Mouse (Mus musculus): ENCODE data around the gene Ms4a4c. TPM values are rescaled to one million over a fixed set of nuclear protein-coding genes. Genes with fewer than 3 reads are reported as not detected.
"Not testable (repeated sequence)": the region's sequence is repeated elsewhere in the genome, so short reads cannot be mapped to it uniquely, and the experiment has no call there.

The Ms4a4c gene
- polyA plus RNA-seq, 1 experiment from 2014 or later, result 1.1 TPM

DNA sequence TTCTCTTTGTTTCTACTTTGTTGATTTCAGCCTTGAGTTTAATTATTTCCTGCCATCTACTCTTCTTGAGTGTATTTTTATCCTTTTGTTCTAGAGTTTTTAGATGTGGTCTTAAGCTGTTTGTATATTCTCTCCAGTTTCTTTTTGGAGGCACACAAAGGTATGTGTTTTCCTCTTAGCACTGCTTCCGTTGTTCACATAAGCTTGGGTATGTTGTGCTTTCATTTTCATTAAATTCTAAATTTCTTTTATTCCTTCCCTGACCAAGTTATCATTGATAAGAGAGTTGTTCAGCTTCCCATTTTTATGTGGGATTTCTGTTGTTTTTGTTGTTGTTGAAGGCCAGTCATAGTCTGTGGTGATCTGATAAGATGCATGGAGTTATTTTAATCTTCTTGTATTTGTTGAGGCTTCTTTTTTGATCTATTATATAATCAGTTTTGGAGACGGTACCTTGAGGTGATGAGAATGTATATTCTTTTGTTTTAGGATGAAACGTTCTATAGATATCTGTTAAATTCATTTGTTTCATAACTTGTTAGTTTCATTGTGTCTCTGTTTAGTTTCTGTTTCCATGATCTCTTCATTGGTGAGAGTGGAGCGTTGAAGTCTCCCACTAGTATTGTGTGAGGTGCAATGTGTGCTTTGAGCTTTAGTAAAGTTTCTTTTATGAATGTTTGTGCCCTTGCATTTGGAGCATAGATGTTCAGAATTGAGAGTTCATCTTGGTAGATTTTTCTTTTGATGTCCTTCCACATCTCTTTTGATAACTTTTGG, 30.7 kb downstream of the Ms4a4c start:
- WGBS, result 82% methylated on average over 4 of the region's 4 CpGs
- Histone ChIP-seq H3K9ac (ENCODE audit: low read length) (no peak overlapping the region), H3K9me3 (replicated peaks; ENCODE audit: control insufficient read depth, low read length) (no peaks in the 10 kb centered on the region), H3K27ac (ENCODE audit: low read length) (no peak overlapping the region), H3K4me1 (ENCODE audit: control insufficient read depth, insufficient read depth, low read length) (no peaks in the 10 kb centered on the region), H3K27me3 (ENCODE audit: control insufficient read depth, insufficient read depth, low read length) (no peaks in the 10 kb centered on the region), H3K4me2 (ENCODE audit: low read depth, low read length) (no peak overlapping the region), H3K36me3 (ENCODE audit: control insufficient read depth, insufficient read depth) (no peaks in the 10 kb centered on the region), H3K4me3 (ENCODE audit: low read length) (no peak overlapping the region)
- ATAC-seq (replicated peaks; ENCODE audit: extremely low read depth, insufficient read depth, low FRiP score), result no peak

- Histone ChIP-seq H3K27me3 (ENCODE audit: control insufficient read depth, insufficient read depth, low read length) (no peaks in the 10 kb centered on the region), H3K36me3 (ENCODE audit: control insufficient read depth, insufficient read depth) (no peaks in the 10 kb centered on the region), H3K9ac (ENCODE audit: low read length) (no peak within 1 kb of the TSS), H3K9me3 (replicated peaks; ENCODE audit: control insufficient read depth, low read length) (no peaks in the 10 kb centered on the region), H3K4me3 (ENCODE audit: low read length) (no peak within 1 kb of the TSS), H3K4me2 (ENCODE audit: low read depth, low read length) (no peak within 1 kb of the TSS), H3K4me1 (ENCODE audit: control insufficient read depth, insufficient read depth, low read length) (no peaks in the 10 kb centered on the region), H3K27ac (ENCODE audit: low read length) (no peak within 1 kb of the TSS)
- no peak for ATAC-seq (replicated peaks; ENCODE audit: extremely low read depth, insufficient read depth, low FRiP score)
These were observed 38.8 kb downstream of the Ms4a4c start, which contains the start of gene Ms4a4b for GRCm38 (mm10) chr19:11443338-11443737. Gene Ms4a4b (plus strand): TSS chr19:11443553.

GRCm38 (mm10) chr19:11443964-11444363, 39.4 kb downstream of the Ms4a4c start:
- H3K4me3 ChIP-seq (ENCODE audit: low read length), result no peak overlapping the region
- no peak overlapping the region for H3K9ac ChIP-seq (ENCODE audit: low read length)
- H3K4me2 ChIP-seq (ENCODE audit: low read depth, low read length), result no peak overlapping the region
- H3K4me1 ChIP-seq (ENCODE audit: control insufficient read depth, insufficient read depth, low read length), result no peaks in the 10 kb centered on the region
- 72% methylated on average over 5 of the region's 5 CpGs for WGBS
- H3K36me3 ChIP-seq (ENCODE audit: control insufficient read depth, insufficient read depth), result no peaks in the 10 kb centered on the region
- H3K27ac ChIP-seq (ENCODE audit: low read length), result no peak overlapping the region
- H3K9me3 ChIP-seq (replicated peaks; ENCODE audit: control insufficient read depth, low read length), result no peaks in the 10 kb centered on the region
- ATAC-seq (replicated peaks; ENCODE audit: extremely low read depth, insufficient read depth, low FRiP score), result no peak
- H3K27me3 ChIP-seq (ENCODE audit: control insufficient read depth, insufficient read depth, low read length), result no peaks in the 10 kb centered on the region

- H3K9ac ChIP-seq (ENCODE audit: low read length), result no peak overlapping the region
- H3K4me2 ChIP-seq (ENCODE audit: low read depth, low read length), result no peak overlapping the region
- no peak for ATAC-seq (replicated peaks; ENCODE audit: extremely low read depth, insufficient read depth, low FRiP score)
- no peaks in the 10 kb centered on the region for H3K9me3 ChIP-seq (replicated peaks; ENCODE audit: control insufficient read depth, low read length)
- H3K4me1 ChIP-seq (ENCODE audit: control insufficient read depth, insufficient read depth, low read length), result no peaks in the 10 kb centered on the region
- no peaks in the 10 kb centered on the region for H3K36me3 ChIP-seq (ENCODE audit: control insufficient read depth, insufficient read depth)
- H3K27me3 ChIP-seq (ENCODE audit: control insufficient read depth, insufficient read depth, low read length), result no peaks in the 10 kb centered on the region
- H3K27ac ChIP-seq (ENCODE audit: low read length), result no peak overlapping the region
- H3K4me3 ChIP-seq (ENCODE audit: low read length), result no peak overlapping the region
- WGBS, result 75% methylated on average over 2 of the region's 2 CpGs
These were observed 42.7 kb downstream of the Ms4a4c start for GRCm38 (mm10) chr19:11447238-11447637.

- not testable (repeated sequence) for H3K27ac ChIP-seq (ENCODE audit: low read length)
These were observed 54.5 kb downstream of the Ms4a4c start for GRCm38 (mm10) chr19:11459041-11459440.

GRCm38 (mm10) chr19:11464795-11465194, 60.2 kb downstream of the Ms4a4c start:
- not testable (repeated sequence) for H3K9ac ChIP-seq (ENCODE audit: low read length); H3K27ac ChIP-seq (ENCODE audit: low read length); H3K4me1 ChIP-seq (ENCODE audit: control insufficient read depth, insufficient read depth, low read length); H3K27me3 ChIP-seq (ENCODE audit: control insufficient read depth, insufficient read depth, low read length); H3K9me3 ChIP-seq (replicated peaks; ENCODE audit: control insufficient read depth, low read length); H3K36me3 ChIP-seq (ENCODE audit: control insufficient read depth, insufficient read depth); ATAC-seq (replicated peaks; ENCODE audit: extremely low read depth, insufficient read depth, low FRiP score); H3K4me2 ChIP-seq (ENCODE audit: low read depth, low read length); H3K4me3 ChIP-seq (ENCODE audit: low read length)
- WGBS, result 28% methylated on average over 1 of the region's 1 CpGs

More at GRCm38 (mm10) chr19:11459041-11459440, 54.5 kb downstream of the Ms4a4c start:
- H3K36me3 ChIP-seq (ENCODE audit: control insufficient read depth, insufficient read depth); H3K9me3 ChIP-seq (replicated peaks; ENCODE audit: control insufficient read depth, low read length); H3K9ac ChIP-seq (ENCODE audit: low read length); ATAC-seq (replicated peaks; ENCODE audit: extremely low read depth, insufficient read depth, low FRiP score); H3K4me1 ChIP-seq (ENCODE audit: control insufficient read depth, insufficient read depth, low read length); H3K27me3 ChIP-seq (ENCODE audit: control insufficient read depth, insufficient read depth, low read length); H3K4me2 ChIP-seq (ENCODE audit: low read depth, low read length); H3K4me3 ChIP-seq (ENCODE audit: low read length): not testable (repeated sequence)
- WGBS, result 78% methylated on average over 2 of the region's 4 CpGs

DNA sequence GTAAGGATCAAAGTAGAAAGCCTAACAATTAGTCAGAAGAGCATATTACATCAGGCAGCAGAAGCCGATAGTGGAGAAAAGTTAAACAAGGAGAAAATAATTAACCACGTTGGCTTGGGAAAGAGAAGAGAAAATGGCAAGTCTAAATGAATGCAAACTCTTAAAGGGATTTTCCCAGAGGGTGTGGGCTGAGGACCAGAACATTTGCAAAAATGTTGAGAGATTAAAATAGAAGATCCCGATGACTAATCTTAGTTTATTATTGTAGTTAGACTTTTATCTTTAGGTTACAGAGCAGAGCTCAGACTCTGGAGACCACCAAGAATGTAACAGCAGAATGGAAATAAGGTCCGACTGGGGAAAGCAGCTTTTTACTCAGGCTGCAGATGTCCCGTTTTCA, 61.9 kb downstream of the Ms4a4c start:
- Histone ChIP-seq H3K4me2 (ENCODE audit: low read depth, low read length) (no peak overlapping the region), H3K27me3 (ENCODE audit: control insufficient read depth, insufficient read depth, low read length) (no peaks in the 10 kb centered on the region), H3K4me1 (ENCODE audit: control insufficient read depth, insufficient read depth, low read length) (no peaks in the 10 kb centered on the region), H3K36me3 (ENCODE audit: control insufficient read depth, insufficient read depth) (no peaks in the 10 kb centered on the region), H3K9ac (ENCODE audit: low read length) (no peak overlapping the region), H3K9me3 (replicated peaks; ENCODE audit: control insufficient read depth, low read length) (no peaks in the 10 kb centered on the region), H3K27ac (ENCODE audit: low read length) (no peak overlapping the region), H3K4me3 (ENCODE audit: low read length) (no peak overlapping the region)
- WGBS, result 56% methylated on average over 5 of the region's 5 CpGs
- no peak for ATAC-seq (replicated peaks; ENCODE audit: extremely low read depth, insufficient read depth, low FRiP score)

DNA sequence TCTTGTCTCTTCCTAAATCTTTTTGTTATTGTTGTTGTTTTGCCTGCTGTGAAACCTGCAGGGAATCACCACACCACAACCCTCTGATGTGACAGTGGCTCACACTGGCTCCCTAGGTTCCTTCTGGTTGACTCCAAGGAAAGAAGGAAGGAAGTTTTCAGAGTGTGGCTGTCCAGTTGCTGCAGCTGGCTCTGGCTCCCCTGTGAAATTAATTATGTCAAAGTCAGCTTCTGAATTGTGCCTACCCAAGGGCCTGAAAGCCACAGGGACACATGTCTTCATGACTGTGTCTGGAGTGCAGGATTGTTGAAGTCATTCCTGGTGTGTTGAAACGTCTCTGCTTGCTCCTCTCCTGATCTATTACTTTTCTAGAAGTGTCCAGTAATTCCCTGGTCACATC, 63.8 kb downstream of the Ms4a4c start:
- H3K9ac ChIP-seq (ENCODE audit: low read length); H3K27ac ChIP-seq (ENCODE audit: low read length); H3K4me2 ChIP-seq (ENCODE audit: low read depth, low read length); H3K36me3 ChIP-seq (ENCODE audit: control insufficient read depth, insufficient read depth); H3K4me1 ChIP-seq (ENCODE audit: control insufficient read depth, insufficient read depth, low read length); ATAC-seq (replicated peaks; ENCODE audit: extremely low read depth, insufficient read depth, low FRiP score); H3K9me3 ChIP-seq (replicated peaks; ENCODE audit: control insufficient read depth, low read length); H3K27me3 ChIP-seq (ENCODE audit: control insufficient read depth, insufficient read depth, low read length); H3K4me3 ChIP-seq (ENCODE audit: low read length): not testable (repeated sequence)
- 54% methylated on average over 1 of the region's 1 CpGs for WGBS

GRCm38 (mm10) chr19:11469215-11469614, 64.6 kb downstream of the Ms4a4c start, which contains the start of gene Ms4a6c:
Gene Ms4a6c (plus strand): TSS chr19:11469366.
- H3K9ac ChIP-seq (ENCODE audit: low read length); H3K4me2 ChIP-seq (ENCODE audit: low read depth, low read length); H3K27me3 ChIP-seq (ENCODE audit: control insufficient read depth, insufficient read depth, low read length); H3K36me3 ChIP-seq (ENCODE audit: control insufficient read depth, insufficient read depth); H3K27ac ChIP-seq (ENCODE audit: low read length); H3K4me1 ChIP-seq (ENCODE audit: control insufficient read depth, insufficient read depth, low read length); ATAC-seq (replicated peaks; ENCODE audit: extremely low read depth, insufficient read depth, low FRiP score); H3K4me3 ChIP-seq (ENCODE audit: low read length); H3K9me3 ChIP-seq (replicated peaks; ENCODE audit: control insufficient read depth, low read length): not testable (repeated sequence)
- 60% methylated on average over 4 of the region's 4 CpGs for WGBS

Measured in heart, embryonic 16.5 days (tissue).